Mouse (Mus musculus) forebrain, embryonic 11.5 days (tissue): ENCODE measurements around the gene Rsrc2. TPM values are rescaled to one million over a fixed set of nuclear protein-coding genes. Genes with fewer than 3 reads are reported as not detected.
A peak's percentile ranks its signal among the peaks of the same experiment; 100 is the strongest.

Experiments
- ATAC-seq: fragments of 200-750 bp; cut with Nextera tagmentation; replicated peaks from 2 replicates; pipeline ENCODE4 v1.8.0; 2017; ENCODE audit warnings: moderate TSS enrichment; ENCODE audit not compliant: low FRiP score
- DNase-seq: peaks from one replicate; pipeline ENCODE4 v3.0.0-alpha.2; 2017; ENCODE audit warnings: low spot score
- H3K27ac ChIP-seq: fragments of 300-500 bp; sonication (generic); 2 replicates; pipeline ENCODE4 v1.5.1; 2014; ENCODE audit warnings: low read depth, low read length
- H3K27me3 ChIP-seq: fragments of 300-500 bp; sonication (generic); 2 replicates; pipeline ENCODE4 v1.6.1; 2014; ENCODE audit warnings: mild to moderate bottlenecking, low read length, mixed read lengths; ENCODE audit not compliant: control insufficient read depth, insufficient read depth
- H3K36me3 ChIP-seq: fragments of 300-500 bp; sonication (generic); 2 replicates; pipeline ENCODE4 v1.6.1; 2014; ENCODE audit warnings: mild to moderate bottlenecking, low read length, moderate library complexity, mixed read lengths; ENCODE audit not compliant: control insufficient read depth, insufficient read depth
- H3K4me1 ChIP-seq: fragments of 300-500 bp; sonication (generic); replicated peaks from 2 replicates; pipeline ENCODE4 v1.6.1; 2014; ENCODE audit warnings: low read length, mixed read lengths; ENCODE audit not compliant: control insufficient read depth, insufficient read depth
- H3K4me2 ChIP-seq: fragments of 300-500 bp; sonication (generic); 2 replicates; pipeline ENCODE4 v1.6.1; 2014; ENCODE audit warnings: low read depth, mild to moderate bottlenecking, low read length, moderate library complexity, mixed read lengths; ENCODE audit not compliant: severe bottlenecking
- H3K4me3 ChIP-seq: fragments of 300-500 bp; sonication (generic); 2 replicates; pipeline ENCODE4 v1.5.1; 2014; ENCODE audit warnings: low read depth, low read length
- H3K9ac ChIP-seq: fragments of 300-500 bp; sonication (generic); 2 replicates; pipeline ENCODE4 v1.6.1; 2014; ENCODE audit warnings: low read length
- H3K9me3 ChIP-seq: fragments of 300-500 bp; sonication (generic); 2 replicates; pipeline ENCODE4 v1.6.1; 2016; ENCODE audit warnings: low read length, mixed read lengths; ENCODE audit not compliant: control insufficient read depth
- WGBS: fragments of 180-500 bp; shearing (Covaris S2); extraction: QIAGEN DNeasy Blood & Tissue Kit; methylation state at CpG from one replicate; pipeline ENCODE4 v1.1.7; 2014; 5-methylcytosine and 5-hydroxymethylcytosine counted together
- polyA plus RNA-seq: library from polyadenylated mRNA; unstranded; fragments of >200 nt; fragmentation: Nextera tagmentation; extraction: Ambion mirVana; gene quantifications from 2 replicates; pipeline ENCODE4 v1.2.1, GENCODE M21; 2014

The Rsrc2 gene
- polyA plus RNA-seq, 1 experiment from 2014 or later = 178 TPM

DNA sequence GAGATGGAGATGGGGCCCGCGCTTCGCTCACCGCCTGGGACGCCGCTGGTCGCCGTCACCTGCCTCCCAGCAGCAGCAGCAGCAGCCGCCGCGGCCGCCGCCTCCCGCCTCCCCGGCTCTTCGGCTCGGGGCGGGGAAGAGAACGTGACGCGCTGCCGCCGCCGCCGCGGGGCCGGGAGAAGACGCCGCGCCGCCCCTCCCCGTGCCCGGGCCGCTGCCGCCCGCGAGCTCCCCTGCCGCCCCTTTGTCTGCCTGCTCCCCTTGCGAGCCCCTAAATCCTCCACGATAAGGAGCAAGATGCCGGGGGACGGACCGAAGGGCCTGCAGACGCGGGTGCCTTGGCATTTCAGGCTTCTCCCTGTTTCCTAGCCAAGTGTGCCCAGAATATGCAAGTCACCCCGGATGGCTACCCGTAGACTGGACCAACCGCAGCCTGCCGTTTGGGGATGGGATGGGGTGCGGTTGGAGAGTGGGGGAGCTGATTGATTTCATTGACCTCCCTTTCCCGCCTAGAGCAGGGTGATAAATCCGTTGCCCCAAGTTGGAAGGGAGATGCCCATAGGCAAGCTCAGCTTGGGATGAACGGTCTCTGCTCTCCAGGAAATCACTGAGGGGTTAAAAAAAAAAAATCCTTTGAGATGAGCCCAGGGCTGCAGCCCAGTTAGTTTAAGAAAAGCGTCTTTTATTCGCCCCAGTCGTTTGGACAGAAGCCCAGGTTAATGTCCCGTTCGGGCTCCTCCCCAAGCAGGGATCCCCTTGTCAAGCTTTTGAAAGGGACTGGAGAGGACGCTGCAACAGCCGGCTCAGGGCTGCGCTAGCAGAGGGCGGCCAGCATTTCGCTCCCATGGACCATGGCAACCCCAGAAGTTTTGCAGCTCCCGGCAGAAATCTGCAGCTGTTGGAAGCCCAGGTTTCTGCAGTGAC is 64.7 kb downstream of the Rsrc2 start, which contains the start of gene Clip1:
Clip1 (minus strand) TSS at position 398 of the 924 bp plus-strand sequence.
- H3K9me3 ChIP-seq = no peaks in the 10 kb centered on the region
- peaks cover 7% of the 10 kb centered on the region; the same call in 1 of the 2 replicates for H3K4me1 ChIP-seq
- H3K27me3 ChIP-seq = no peaks in the 10 kb centered on the region
- H3K4me2 ChIP-seq = peak within 1 kb of the TSS; percentile 81
- peak within 1 kb of the TSS; percentile 95 for H3K4me3 ChIP-seq
- DNase-seq = peak; percentile 85
- peak; percentile 76 for ATAC-seq
- 2% methylated on average over 60 of the region's 64 CpGs for WGBS
- peak within 1 kb of the TSS; percentile 99 for H3K9ac ChIP-seq
- H3K27ac ChIP-seq = peak within 1 kb of the TSS; percentile 93
- H3K36me3 ChIP-seq = no peaks in the 10 kb centered on the region

DNA sequence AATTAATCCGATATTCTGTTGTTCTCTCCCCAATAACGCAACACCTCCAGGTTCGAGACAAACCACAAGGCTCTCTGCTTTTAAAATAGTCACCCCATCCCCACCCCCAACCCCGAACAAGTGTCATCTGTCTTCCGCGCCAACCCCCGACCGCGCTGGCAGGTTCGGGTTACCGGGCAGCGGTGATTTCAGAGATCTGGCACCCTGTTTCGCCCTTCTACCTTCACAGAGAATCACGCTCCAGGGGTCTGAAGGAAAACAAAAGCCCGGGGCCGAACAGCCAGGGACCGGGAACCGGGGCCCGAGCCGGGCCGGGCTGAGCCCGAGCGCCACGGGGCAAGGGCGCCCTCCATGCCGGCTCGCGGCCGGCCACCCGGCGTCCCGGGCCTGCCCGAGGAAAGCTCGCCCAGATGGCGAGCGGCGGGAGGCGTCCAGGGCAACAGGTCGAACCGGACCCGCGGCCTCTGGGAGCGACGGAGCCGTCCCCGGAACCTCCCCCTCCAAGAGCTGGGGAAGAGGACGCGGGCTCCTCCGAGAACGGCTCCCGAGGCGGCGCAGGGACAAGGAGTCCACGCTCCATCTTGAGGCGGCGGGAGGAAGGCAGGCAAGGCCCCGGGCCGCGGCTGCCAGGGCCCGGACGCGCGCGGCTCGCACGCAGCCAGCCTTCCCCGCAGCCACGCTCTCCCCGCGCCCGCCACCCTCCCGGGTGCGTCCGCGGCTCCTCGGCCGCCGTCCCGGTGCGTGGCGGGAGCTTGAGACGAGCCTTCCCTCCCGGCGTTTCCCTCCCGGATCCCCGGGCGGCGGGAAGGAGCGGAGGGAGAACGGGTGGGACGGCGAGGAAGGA is 65.6 kb downstream of the Rsrc2 start:
- Histone ChIP-seq H3K4me1 (peaks cover 7% of the 10 kb centered on the region; the same call in 1 of the 2 replicates), H3K9ac (peak overlapping the region; percentile 99), H3K27ac (peak overlapping the region; percentile 93), H3K4me2 (peak overlapping the region; percentile 81), H3K9me3 (no peaks in the 10 kb centered on the region), H3K36me3 (no peaks in the 10 kb centered on the region), H3K4me3 (peak overlapping the region; percentile 95), H3K27me3 (no peaks in the 10 kb centered on the region)
- peak; percentile 81 for DNase-seq
- under 1% methylated on average over 78 of the region's 92 CpGs for WGBS
- ATAC-seq = peak; percentile 64

DNA sequence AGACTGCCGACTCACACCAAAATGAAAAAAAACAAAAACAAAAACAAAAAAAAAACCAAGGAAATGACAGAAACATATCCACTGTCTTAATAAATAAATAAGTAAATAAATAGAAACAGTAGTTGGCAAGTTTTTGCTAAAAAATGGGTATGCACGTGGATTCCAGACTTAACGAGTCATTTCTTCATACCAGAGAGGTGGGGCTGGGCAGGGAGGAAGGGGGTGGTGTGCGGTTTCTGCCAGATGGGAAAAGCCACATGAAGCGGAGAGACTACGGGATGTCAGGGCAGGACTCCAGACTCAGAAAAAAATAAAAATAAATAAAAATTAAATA is 66.2 kb downstream of the Rsrc2 start:
- no peaks in the 10 kb centered on the region for H3K36me3 ChIP-seq
- peak overlapping the region; percentile 95 for H3K4me3 ChIP-seq
- H3K27me3 ChIP-seq = no peaks in the 10 kb centered on the region
- peaks cover 7% of the 10 kb centered on the region; the same call in 1 of the 2 replicates for H3K4me1 ChIP-seq
- DNase-seq (no peak), ATAC-seq (peak; percentile 50; the same call in 1 of the 2 replicates)
- H3K4me2 ChIP-seq = peak overlapping the region; percentile 81
- 3% methylated on average over 6 of the region's 6 CpGs for WGBS
- peak overlapping the region; percentile 99 for H3K9ac ChIP-seq
- no peak overlapping the region for H3K27ac ChIP-seq
- H3K9me3 ChIP-seq = no peaks in the 10 kb centered on the region

DNA sequence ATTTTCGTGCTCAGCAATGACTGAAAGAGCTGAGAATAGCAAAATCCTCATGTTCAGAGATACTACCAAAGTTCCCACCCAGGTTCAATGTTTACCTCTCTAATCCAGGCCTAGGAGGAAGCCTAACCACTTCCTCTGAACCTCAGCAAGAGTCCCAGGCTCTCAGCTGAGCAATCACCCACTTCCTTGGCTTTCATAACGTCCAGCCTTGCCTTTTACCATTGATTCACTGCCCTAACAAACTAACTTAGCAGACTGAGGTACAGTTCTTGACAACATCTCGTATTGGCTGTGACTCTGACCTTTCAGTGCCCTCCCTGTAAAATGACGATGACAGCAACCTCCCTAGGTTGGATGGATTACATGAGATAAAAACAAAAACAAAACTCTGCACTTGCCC is 66.8 kb downstream of the Rsrc2 start:
- no peaks in the 10 kb centered on the region for H3K27me3 ChIP-seq
- H3K4me3 ChIP-seq = peak overlapping the region; percentile 95; the same call in 1 of the 2 replicates
- peak overlapping the region; percentile 81 for H3K4me2 ChIP-seq
- no peak for DNase-seq
- H3K9ac ChIP-seq = no peak overlapping the region
- H3K36me3 ChIP-seq = no peaks in the 10 kb centered on the region
- no peak for ATAC-seq
- no peak overlapping the region for H3K27ac ChIP-seq
- H3K9me3 ChIP-seq = no peaks in the 10 kb centered on the region
- H3K4me1 ChIP-seq = peaks cover 7% of the 10 kb centered on the region; the same call in 1 of the 2 replicates
- WGBS = 54% methylated on average over 4 of the region's 4 CpGs

DNA sequence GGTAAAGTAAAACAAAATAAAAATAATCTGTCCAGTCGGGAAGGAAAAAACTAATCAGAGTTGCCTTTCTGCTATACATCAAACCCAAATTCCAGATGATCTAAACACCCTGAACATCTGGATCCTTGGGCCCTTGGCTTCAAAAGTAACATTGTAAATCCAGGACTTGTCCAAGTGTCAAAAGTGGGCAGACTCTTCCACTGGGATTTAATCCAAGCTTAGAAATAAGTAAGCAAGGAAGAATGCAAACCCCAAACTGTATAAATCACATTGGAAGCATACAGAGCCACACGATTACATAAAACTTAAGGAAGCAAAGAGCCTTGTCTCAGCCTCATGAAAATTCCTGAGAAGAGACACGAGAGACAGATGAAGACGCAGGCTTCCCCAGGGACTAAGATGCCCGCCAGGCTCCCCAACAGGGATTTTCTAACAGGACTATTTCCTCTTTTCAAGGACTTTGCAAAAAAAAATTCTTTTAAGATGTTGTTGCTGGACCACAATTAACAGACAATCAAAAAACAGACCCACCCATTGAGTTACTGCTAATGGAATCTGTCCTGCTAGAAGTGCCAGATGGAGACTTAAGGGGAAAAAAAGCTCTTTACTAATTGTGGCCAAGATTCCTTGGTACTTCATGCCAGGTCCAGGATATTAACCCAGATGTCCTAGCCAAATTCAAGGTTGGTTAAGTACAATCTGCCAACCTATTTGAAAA is 69.5 kb downstream of the Rsrc2 start:
- 75% methylated on average over 5 of the region's 5 CpGs for WGBS
- H3K4me1 ChIP-seq = peaks cover 7% of the 10 kb centered on the region; the same call in 1 of the 2 replicates
- no peak overlapping the region for H3K27ac ChIP-seq
- H3K4me3 ChIP-seq = no peak overlapping the region
- no peak overlapping the region for H3K4me2 ChIP-seq
- H3K27me3 ChIP-seq = no peaks in the 10 kb centered on the region
- H3K36me3 ChIP-seq = no peaks in the 10 kb centered on the region
- DNase-seq (no peak), ATAC-seq (no peak)
- H3K9me3 ChIP-seq = no peaks in the 10 kb centered on the region
- no peak overlapping the region for H3K9ac ChIP-seq

DNA sequence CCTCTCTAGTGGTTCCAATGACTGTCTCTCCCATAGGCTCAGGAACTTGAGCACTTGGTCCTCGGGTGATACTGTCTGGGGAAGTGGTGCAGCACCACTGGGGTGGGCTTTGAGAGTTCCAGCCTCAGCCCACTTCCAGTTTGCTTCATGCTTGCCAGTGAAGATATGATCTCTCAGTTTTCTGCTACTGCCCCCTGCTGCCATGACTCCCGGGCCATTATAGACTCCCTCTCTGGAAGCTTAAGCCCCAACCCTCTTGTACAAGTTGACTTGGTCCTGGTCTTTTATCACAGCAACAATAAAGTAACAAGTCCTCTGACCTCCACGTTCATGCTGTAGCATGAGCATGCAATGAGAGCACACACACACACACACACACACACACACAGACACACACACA is 70.1 kb downstream of the Rsrc2 start:
- H3K27me3 ChIP-seq = no peaks in the 10 kb centered on the region
- no peaks in the 10 kb centered on the region for H3K36me3 ChIP-seq
- no peak overlapping the region for H3K27ac ChIP-seq
- no peak overlapping the region for H3K9ac ChIP-seq
- no peak for ATAC-seq
- no peak overlapping the region for H3K4me2 ChIP-seq
- 83% methylated on average over 3 of the region's 3 CpGs for WGBS
- no peaks in the 10 kb centered on the region for H3K9me3 ChIP-seq
- H3K4me3 ChIP-seq = no peak overlapping the region
- H3K4me1 ChIP-seq = peaks cover 7% of the 10 kb centered on the region; the same call in 1 of the 2 replicates
- DNase-seq = no peak
